Mouse (Mus musculus): ENCODE measurements around the gene Maco1. TPM values are rescaled to one million over a fixed set of nuclear protein-coding genes. Genes with fewer than 3 reads are reported as not detected.

Maco1 gene
- 78.0 and 91.9 TPM in 2 replicates for polyA plus RNA-seq (2015; fragmentation: Nextera tagmentation; extraction: Ambion mirVana)

DNA sequence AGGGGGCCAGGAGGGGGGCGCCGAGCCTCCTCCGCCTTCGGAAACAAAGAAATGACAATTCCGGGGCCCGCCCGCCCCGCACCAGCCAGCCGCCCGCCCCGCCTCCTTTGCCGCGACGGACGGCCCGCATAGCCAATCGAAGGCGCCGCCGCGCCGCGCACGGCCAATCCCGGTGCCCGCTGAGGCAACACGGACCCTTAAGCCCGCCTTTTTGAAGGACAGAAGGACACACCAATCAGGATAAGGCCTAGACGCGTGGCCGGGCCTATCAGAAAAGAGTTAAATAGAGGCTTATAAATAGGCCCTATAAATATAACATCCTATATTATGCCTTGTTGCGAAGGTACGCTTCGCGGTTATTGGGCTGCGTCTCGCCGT is at the start of gene Maco1:
Maco1 (minus strand) TSS at position 87 of the 378 bp plus-strand sequence.
- Histone ChIP-seq H3K4me3 (replicated peaks) (peak within 1 kb of the TSS; percentile 72), H3K27me3 (replicated peaks) (peaks cover 15% of the 10 kb centered on the region), H3K4me2 (peak within 1 kb of the TSS; percentile 69), H3K9me3 (replicated peaks) (no peaks in the 10 kb centered on the region), H3K4me1 (peaks cover 37% of the 10 kb centered on the region), H3K9ac (replicated peaks) (peak within 1 kb of the TSS; percentile 96), H3K36me3 (no peaks in the 10 kb centered on the region), H3K27ac (replicated peaks) (peak within 1 kb of the TSS; percentile 100)
- peak; percentile 98 for ATAC-seq (ENCODE audit: low FRiP score)
- 0% methylated on average over 38 of the region's 38 CpGs for WGBS

DNA sequence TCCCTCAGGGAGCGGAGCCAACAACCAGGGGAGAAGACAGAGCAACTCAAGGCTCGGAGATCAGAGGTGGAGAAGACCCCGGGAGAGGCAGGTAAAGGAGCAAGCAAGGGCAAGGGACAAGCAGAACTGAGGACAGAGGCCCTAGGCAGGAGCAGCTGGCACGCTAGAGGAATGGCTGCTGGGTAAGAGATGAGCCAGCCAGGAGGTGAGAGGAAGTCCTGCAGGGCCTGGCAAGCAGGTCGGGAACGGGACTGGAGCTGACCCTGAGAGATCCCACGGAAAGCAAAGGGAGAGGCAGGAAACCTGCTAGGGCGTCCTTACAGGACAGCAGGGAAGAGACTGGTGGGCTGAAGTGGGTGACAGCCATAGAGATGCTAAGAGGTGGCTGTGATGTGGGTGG is 48.0 kb upstream of the Maco1 start:
- WGBS = 97% methylated on average over 8 of the region's 8 CpGs
- H3K4me3 ChIP-seq (replicated peaks) = no peak overlapping the region
- no peak overlapping the region for H3K4me2 ChIP-seq
- H3K9me3 ChIP-seq (replicated peaks) = no peaks in the 10 kb centered on the region
- H3K27ac ChIP-seq (replicated peaks) = no peak overlapping the region
- no peaks in the 10 kb centered on the region for H3K4me1 ChIP-seq
- peaks cover 93% of the 10 kb centered on the region for H3K36me3 ChIP-seq
- no peak for ATAC-seq (ENCODE audit: low FRiP score)
- H3K27me3 ChIP-seq (replicated peaks) = no peaks in the 10 kb centered on the region
- no peak overlapping the region for H3K9ac ChIP-seq (replicated peaks)

DNA sequence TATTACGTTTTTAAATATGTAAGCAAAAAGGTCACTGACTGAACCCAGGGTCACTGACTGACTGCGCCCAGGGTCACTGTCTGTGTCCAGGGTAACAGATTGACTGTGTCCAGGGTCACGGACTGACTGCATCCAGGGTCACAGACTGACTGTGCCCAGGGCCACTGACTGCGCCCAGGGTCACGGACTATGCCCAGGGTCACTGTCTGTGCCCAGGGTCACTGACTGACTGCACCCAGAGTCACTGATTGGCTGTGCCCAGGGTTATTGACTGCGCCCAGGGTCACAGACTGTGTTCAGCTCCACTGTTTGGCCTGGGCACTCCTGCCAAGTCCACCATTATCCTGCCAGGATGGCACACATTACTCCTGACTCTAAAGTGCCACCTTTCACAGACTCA is 44.1 kb upstream of the Maco1 start:
- no peak overlapping the region for H3K4me2 ChIP-seq
- WGBS = 91% methylated on average over 6 of the region's 6 CpGs
- no peak overlapping the region for H3K27ac ChIP-seq (replicated peaks)
- no peaks in the 10 kb centered on the region for H3K27me3 ChIP-seq (replicated peaks)
- H3K36me3 ChIP-seq = peaks cover 67% of the 10 kb centered on the region
- no peak for ATAC-seq (ENCODE audit: low FRiP score)
- no peaks in the 10 kb centered on the region for H3K9me3 ChIP-seq (replicated peaks)
- no peak overlapping the region for H3K4me3 ChIP-seq (replicated peaks)
- H3K4me1 ChIP-seq = no peaks in the 10 kb centered on the region
- H3K9ac ChIP-seq (replicated peaks) = no peak overlapping the region

DNA sequence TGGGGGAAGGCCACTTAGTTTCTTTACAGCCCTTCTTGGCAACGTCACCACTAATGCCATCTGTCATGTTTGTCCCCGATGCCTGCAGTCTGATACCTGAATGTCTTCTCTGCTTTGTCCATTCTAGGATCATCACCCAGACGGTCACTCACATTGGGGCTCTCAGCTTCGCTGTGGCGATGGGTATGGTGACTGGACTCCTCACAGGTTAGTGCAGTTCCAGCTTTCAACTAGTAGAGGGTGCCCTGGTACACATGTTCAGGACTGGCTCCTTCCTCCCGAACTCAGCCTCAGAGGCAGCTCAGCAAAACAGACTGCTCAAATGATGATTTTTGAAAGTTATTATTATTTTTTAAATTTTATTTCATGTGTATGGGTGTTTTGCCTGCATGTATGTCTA is 39.0 kb upstream of the Maco1 start:
- Histone ChIP-seq H3K27ac (replicated peaks) (no peak overlapping the region), H3K9me3 (replicated peaks) (no peaks in the 10 kb centered on the region), H3K27me3 (replicated peaks) (no peaks in the 10 kb centered on the region), H3K4me2 (no peak overlapping the region), H3K4me1 (no peaks in the 10 kb centered on the region), H3K36me3 (peaks cover 21% of the 10 kb centered on the region), H3K4me3 (replicated peaks) (no peak overlapping the region), H3K9ac (replicated peaks) (no peak overlapping the region)
- 81% methylated on average over 6 of the region's 6 CpGs for WGBS
- ATAC-seq (ENCODE audit: low FRiP score) = no peak

DNA sequence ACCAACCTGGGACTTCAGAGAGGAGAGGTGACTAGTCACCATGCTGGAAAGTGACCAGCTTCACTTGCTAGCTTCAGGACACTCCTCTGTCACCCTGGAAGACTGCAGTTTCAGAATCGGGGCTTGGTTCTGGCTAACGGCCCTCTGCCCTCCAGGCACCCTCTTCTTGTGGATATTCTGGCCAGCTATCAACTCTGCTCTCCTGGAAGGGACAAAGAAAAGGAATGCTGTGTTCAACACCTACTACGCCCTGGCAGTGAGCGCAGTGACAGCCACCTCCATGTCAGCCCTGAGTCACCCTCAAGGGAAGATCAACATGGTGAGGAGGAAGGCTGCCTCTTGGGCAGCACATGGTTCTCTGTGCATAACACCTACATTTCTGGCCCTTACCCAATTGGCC is 31.2 kb upstream of the Maco1 start:
- peaks cover 5% of the 10 kb centered on the region for H3K4me1 ChIP-seq
- no peak overlapping the region for H3K9ac ChIP-seq (replicated peaks)
- H3K27me3 ChIP-seq (replicated peaks) = no peaks in the 10 kb centered on the region
- 92% methylated on average over 4 of the region's 4 CpGs for WGBS
- no peaks in the 10 kb centered on the region for H3K36me3 ChIP-seq
- H3K4me2 ChIP-seq = no peak overlapping the region
- no peaks in the 10 kb centered on the region for H3K9me3 ChIP-seq (replicated peaks)
- no peak overlapping the region for H3K27ac ChIP-seq (replicated peaks)
- ATAC-seq (ENCODE audit: low FRiP score) = no peak
- H3K4me3 ChIP-seq (replicated peaks) = no peak overlapping the region

DNA sequence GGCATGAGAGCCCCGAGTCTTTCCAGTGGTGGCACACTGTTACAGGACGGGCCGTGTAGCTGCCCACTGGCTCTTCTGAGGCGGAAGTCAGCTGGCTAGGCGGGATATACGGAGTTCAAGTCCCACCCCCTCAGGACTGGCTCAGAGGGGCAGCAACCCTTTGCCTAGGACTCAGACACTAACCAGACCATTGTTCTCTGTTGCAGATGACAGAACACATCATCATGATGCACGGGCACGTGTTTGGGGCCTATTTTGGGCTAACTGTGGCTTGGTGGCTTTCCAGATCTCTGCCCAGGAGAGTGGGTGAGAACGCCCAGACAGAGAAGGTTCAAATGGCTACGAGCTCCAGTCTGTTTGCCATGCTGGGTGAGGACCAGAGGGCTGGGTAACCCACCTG is 30.7 kb upstream of the Maco1 start:
- no peak for ATAC-seq (ENCODE audit: low FRiP score)
- no peak overlapping the region for H3K27ac ChIP-seq (replicated peaks)
- no peaks in the 10 kb centered on the region for H3K9me3 ChIP-seq (replicated peaks)
- H3K4me3 ChIP-seq (replicated peaks) = no peak overlapping the region
- H3K4me2 ChIP-seq = no peak overlapping the region
- no peaks in the 10 kb centered on the region for H3K36me3 ChIP-seq
- peaks cover 11% of the 10 kb centered on the region for H3K4me1 ChIP-seq
- 87% methylated on average over 10 of the region's 10 CpGs for WGBS
- no peaks in the 10 kb centered on the region for H3K27me3 ChIP-seq (replicated peaks)
- no peak overlapping the region for H3K9ac ChIP-seq (replicated peaks)

DNA sequence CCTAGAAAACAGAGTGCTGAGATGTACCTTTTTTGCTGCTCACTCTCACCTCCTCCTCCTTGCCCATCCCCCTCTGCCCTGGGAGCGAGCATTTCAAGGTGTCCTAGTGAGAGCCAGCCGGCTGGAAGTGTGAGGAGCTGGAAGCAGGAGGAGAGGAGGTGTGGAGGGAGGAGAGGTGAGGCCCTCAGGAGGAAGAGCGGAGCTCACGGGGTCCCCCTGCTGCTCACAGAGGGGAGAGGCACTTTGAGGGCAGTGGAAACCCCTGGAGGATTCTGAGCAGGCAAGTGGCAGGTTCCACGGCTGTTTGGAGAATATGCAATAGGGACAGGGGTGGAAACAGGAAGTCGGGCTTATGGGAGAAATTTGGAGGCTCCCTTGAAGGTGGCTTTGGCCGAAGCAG is 30.1 kb upstream of the Maco1 start:
- Histone ChIP-seq H3K4me1 (peaks cover 11% of the 10 kb centered on the region), H3K4me3 (replicated peaks) (no peak overlapping the region), H3K27ac (replicated peaks) (no peak overlapping the region), H3K9ac (replicated peaks) (no peak overlapping the region), H3K27me3 (replicated peaks) (no peaks in the 10 kb centered on the region), H3K9me3 (replicated peaks) (no peaks in the 10 kb centered on the region), H3K36me3 (no peaks in the 10 kb centered on the region), H3K4me2 (no peak overlapping the region)
- WGBS = 40% methylated on average over 7 of the region's 7 CpGs
- ATAC-seq (ENCODE audit: low FRiP score) = no peak

DNA sequence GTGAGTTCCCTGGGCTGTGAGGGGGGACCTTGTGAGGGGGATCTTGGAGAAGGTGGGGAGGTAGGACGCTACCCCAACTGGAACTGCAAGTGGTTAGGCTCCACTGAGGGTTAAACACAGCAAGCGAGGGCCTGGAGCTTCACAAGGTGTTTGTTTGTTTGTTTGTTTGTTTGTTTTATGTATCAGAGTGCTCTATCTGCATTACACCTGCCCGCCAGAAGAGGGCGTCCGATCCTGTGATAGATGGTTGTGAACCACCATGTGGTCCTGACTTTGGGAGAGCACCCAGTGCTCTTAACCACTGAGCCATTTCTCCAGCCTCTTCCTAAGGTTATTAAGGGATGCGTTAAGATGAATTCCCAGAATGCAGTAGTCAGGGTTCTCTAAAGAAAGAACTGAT is 26.9 kb upstream of the Maco1 start:
- H3K27ac ChIP-seq (replicated peaks) = no peak overlapping the region
- WGBS = 34% methylated on average over 6 of the region's 6 CpGs
- H3K36me3 ChIP-seq = no peaks in the 10 kb centered on the region
- peak overlapping the region; percentile 63 for H3K4me2 ChIP-seq
- H3K27me3 ChIP-seq (replicated peaks) = no peaks in the 10 kb centered on the region
- no peak overlapping the region for H3K9ac ChIP-seq (replicated peaks)
- no peak for ATAC-seq (ENCODE audit: low FRiP score)
- H3K4me1 ChIP-seq = peaks cover 11% of the 10 kb centered on the region
- H3K4me3 ChIP-seq (replicated peaks) = peak overlapping the region; percentile 28
- H3K9me3 ChIP-seq (replicated peaks) = no peaks in the 10 kb centered on the region

DNA sequence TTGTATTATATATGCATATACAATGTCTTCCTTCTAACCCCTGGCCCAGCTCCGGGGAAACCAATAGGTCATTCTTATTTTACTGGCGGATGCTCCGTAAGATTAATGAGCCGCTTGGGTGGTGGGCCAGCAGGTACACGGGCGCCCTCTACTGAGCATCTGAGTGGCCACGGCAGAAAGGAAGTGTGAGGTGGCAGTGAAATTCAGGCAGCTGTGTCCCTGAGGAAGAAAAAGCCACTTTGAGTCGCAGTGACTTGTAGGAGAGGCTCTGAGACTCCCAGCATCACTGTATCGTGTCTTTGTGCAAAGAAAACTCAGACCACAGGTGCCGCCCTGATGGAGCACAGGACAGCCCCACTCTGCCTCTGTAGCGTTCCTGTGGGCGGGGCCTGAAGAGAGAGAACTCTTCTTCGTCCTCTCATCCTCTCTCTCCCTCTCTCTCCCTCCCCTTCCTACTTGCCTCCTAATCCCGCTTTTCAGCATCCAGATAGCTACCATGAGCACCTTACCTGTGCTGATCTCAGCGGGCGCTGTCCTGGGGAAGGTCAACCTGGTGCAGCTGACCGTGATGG is 26.4 kb upstream of the Maco1 start:
- H3K4me3 ChIP-seq (replicated peaks) = peak overlapping the region; percentile 28
- WGBS = 2% methylated on average over 17 of the region's 17 CpGs
- H3K27ac ChIP-seq (replicated peaks) = no peak overlapping the region
- peak overlapping the region; percentile 63 for H3K4me2 ChIP-seq
- no peaks in the 10 kb centered on the region for H3K36me3 ChIP-seq
- H3K9ac ChIP-seq (replicated peaks) = peak overlapping the region; percentile 37; the same call in 1 of the 2 replicates
- ATAC-seq (ENCODE audit: low FRiP score) = no peak
- H3K4me1 ChIP-seq = peaks cover 11% of the 10 kb centered on the region
- no peaks in the 10 kb centered on the region for H3K27me3 ChIP-seq (replicated peaks)
- no peaks in the 10 kb centered on the region for H3K9me3 ChIP-seq (replicated peaks)

DNA sequence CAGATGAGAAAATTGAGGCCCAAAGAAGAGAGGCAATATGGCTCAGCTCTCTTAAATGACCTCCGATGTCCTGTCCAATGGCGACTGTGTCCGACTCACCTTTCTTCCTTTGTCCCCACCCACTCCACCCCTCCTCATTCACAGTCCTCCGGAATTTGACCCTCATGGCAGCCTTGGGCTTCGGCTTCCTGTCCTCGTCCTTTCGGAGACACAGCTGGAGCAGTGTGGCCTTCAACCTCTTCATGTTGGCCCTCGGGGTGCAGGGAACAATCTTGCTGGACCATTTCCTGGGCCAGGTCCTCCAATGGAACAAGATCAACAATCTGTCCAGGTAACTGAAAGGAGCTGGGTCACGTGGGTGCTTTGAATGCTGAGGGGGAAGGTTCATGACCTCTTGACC is 23.0 kb upstream of the Maco1 start:
- no peak overlapping the region for H3K9ac ChIP-seq (replicated peaks)
- no peak overlapping the region for H3K4me2 ChIP-seq
- no peak for ATAC-seq (ENCODE audit: low FRiP score)
- H3K4me1 ChIP-seq = peaks cover 11% of the 10 kb centered on the region
- H3K36me3 ChIP-seq = no peaks in the 10 kb centered on the region
- H3K9me3 ChIP-seq (replicated peaks) = no peaks in the 10 kb centered on the region
- H3K27me3 ChIP-seq (replicated peaks) = no peaks in the 10 kb centered on the region
- H3K27ac ChIP-seq (replicated peaks) = no peak overlapping the region
- WGBS = 84% methylated on average over 9 of the region's 9 CpGs
- no peak overlapping the region for H3K4me3 ChIP-seq (replicated peaks)

DNA sequence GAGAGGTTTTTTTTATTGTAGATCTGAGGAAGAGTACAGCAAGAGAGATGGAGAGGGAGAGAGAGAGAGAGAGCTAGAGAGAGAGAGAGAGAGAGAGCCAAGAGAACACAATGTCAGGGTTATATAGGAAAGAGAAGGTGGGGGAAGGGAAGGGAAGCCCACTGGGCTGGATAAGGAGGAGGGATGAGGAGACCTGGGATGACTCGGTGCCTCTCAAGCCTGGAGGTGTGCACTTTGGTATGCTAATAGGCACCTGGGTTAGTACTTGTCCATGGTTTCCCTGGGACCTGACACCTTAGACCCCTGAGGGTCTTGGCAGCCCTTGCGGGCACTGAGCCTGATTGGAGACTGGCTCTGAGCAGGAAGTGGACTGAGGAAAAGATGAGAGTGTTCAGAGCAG is 18.8 kb upstream of the Maco1 start:
- no peaks in the 10 kb centered on the region for H3K4me1 ChIP-seq
- peaks cover 33% of the 10 kb centered on the region for H3K27me3 ChIP-seq (replicated peaks)
- no peak overlapping the region for H3K27ac ChIP-seq (replicated peaks)
- no peak overlapping the region for H3K4me3 ChIP-seq (replicated peaks)
- H3K36me3 ChIP-seq = no peaks in the 10 kb centered on the region
- no peaks in the 10 kb centered on the region for H3K9me3 ChIP-seq (replicated peaks)
- no peak overlapping the region for H3K4me2 ChIP-seq
- H3K9ac ChIP-seq (replicated peaks) = no peak overlapping the region
- ATAC-seq (ENCODE audit: low FRiP score) = no peak
- WGBS = 39% methylated on average over 2 of the region's 2 CpGs

DNA sequence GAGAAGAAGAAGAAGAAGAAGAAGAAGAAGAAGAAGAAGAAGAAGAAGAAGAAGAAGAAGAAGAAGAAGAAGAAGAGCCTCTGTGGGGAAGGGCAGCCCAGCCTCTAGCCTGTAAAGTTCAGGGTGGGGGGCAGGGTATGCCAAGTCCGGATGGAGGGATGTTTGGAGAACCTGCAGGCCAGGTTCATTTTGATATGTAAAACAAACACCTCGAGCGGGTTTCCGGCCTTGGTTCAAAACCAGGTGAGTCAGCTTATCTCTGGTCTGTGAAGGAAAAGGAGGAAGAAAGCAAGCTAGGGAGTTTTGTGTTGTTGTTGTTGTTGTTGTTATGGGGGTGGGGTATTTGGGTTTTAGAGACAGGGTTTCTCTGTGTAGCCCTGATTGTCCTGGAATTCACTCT is 18.3 kb upstream of the Maco1 start:
- no peaks in the 10 kb centered on the region for H3K9me3 ChIP-seq (replicated peaks)
- no peak overlapping the region for H3K4me2 ChIP-seq
- no peak for ATAC-seq (ENCODE audit: low FRiP score)
- H3K4me1 ChIP-seq = no peaks in the 10 kb centered on the region
- H3K27me3 ChIP-seq (replicated peaks) = peaks cover 33% of the 10 kb centered on the region
- WGBS = 43% methylated on average over 4 of the region's 4 CpGs
- no peak overlapping the region for H3K27ac ChIP-seq (replicated peaks)
- H3K9ac ChIP-seq (replicated peaks) = no peak overlapping the region
- no peaks in the 10 kb centered on the region for H3K36me3 ChIP-seq
- no peak overlapping the region for H3K4me3 ChIP-seq (replicated peaks)
